Mouse (Mus musculus): Measurements from ENCODE around the gene Slc8a1.
A peak's percentile ranks its signal among the peaks of the same experiment; 100 is the strongest.

Slc8a1 gene

DNA sequence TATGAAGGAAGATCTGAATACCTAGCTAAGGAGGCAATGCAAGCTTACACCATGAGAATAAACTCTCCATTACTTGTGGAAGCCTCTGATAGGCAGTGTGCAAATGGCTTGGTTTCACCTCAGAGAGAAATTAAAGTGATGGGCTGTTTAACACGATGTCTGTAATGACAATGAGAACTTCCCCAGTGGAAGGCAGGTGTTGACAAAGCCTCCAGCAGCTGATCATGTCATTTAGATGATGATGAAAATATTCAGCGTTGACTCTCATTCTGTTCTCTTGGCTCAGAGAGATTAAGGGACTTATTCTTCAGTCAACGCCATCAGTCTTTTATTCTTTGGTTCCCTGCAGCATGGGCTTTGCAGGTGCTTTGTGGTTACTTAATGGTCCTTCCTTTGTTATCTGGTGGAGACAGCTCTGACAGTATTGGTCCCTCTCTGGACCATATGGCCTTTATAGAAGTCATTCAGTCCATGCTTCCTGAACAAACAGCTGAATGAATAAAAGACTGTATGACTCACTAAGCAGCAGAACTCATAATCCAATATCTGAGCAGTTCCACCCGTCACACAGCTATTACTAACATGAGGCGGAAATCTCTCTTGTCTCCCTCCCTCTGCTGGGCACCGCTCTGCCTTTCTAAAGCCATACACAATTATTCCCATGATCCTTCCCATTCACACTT is 184.0 kb downstream of the Slc8a1 start:
- no peak for DNase-seq

- no peak for DNase-seq
Observed at GRCm38 (mm10) chr17:81551856-81552635, 186.1 kb downstream of the Slc8a1 start.

DNA sequence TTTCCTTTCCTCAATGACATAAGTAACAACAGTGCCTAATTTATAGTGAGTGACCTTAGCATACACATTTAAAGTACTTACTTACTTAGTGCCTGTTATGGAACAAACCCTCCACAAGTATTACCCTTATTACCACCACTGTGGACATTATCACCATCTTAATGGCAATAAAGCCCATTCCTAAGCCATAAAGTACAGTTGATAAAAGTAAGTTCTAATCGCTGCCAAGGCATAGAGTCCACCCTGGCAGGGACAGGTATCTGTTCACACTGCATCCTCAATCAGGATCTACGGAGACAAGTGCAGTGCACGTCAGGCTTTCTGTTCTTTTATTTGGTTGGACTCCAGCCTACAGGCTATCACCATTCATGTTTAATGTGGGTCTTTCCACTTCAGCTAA is 187.3 kb downstream of the Slc8a1 start:
- no peak for DNase-seq

- DNase-seq = no peak
Observed at GRCm38 (mm10) chr17:81548016-81548415, 190.2 kb downstream of the Slc8a1 start.

GRCm38 (mm10) chr17:81546525-81546924 is 191.7 kb downstream of the Slc8a1 start:
- no peak for DNase-seq

- no peak for DNase-seq
Observed at GRCm38 (mm10) chr17:81546012-81546411, 192.2 kb downstream of the Slc8a1 start.

DNA sequence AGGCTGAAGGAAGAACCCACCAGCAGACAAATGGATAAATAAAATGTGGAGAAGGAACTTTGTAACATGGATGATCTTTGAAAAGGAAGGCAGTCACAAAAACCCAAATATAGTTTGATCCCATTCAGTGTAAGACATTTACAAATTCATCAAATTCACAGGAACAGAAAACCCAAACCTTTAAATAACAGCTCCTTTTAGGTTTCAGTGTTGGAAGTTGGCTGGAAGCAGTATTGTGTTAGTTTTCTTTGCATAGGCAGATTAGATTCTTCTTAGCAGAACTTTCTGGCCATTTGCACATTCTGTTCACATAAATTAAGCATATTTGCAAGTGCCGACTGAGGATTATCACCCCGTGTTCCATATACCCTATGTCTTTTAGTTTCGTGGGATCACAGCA is 193.3 kb downstream of the Slc8a1 start:
- no peak for DNase-seq

DNA sequence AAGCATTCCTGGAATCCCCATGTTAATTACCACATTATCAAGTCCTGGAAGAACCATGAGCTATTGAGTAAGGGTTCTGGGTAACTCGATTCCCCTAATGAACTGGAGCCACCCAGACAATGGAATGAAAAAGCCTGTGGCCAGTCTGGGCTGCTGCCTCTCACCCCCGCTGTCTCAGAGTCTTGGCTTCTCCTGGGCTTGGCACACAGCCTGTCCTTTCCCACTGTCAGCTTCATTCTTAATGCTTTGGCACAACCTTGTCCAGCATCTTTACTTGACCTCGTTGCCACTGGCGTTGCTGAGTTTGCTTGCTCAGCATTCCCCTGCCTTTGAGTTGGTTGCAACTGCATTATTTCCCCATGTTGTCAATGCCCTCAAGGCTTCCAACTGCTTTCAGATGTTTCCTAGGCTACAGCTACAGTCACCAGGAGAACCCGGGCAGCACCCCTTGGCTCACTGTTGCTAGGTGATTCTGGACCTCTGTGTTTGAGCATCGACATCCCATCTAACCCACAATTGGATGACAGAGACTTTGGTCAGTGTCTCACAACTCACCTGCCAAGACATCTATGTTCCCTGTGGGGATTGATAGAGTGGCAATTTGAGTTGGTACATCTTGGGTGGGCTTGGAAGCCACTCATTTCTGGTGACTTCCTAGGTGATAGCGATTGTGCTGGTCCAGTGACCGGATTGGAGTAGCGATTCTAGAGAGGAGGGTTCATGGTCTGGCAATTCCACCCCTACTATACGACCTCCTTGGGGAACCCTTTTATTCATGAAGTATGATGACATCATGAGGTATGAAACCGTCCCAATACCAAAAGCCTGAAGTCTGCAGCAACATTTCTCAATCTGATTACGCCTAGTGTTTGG is 195.6 kb downstream of the Slc8a1 start:
- DNase-seq = peak; percentile 77

DNA sequence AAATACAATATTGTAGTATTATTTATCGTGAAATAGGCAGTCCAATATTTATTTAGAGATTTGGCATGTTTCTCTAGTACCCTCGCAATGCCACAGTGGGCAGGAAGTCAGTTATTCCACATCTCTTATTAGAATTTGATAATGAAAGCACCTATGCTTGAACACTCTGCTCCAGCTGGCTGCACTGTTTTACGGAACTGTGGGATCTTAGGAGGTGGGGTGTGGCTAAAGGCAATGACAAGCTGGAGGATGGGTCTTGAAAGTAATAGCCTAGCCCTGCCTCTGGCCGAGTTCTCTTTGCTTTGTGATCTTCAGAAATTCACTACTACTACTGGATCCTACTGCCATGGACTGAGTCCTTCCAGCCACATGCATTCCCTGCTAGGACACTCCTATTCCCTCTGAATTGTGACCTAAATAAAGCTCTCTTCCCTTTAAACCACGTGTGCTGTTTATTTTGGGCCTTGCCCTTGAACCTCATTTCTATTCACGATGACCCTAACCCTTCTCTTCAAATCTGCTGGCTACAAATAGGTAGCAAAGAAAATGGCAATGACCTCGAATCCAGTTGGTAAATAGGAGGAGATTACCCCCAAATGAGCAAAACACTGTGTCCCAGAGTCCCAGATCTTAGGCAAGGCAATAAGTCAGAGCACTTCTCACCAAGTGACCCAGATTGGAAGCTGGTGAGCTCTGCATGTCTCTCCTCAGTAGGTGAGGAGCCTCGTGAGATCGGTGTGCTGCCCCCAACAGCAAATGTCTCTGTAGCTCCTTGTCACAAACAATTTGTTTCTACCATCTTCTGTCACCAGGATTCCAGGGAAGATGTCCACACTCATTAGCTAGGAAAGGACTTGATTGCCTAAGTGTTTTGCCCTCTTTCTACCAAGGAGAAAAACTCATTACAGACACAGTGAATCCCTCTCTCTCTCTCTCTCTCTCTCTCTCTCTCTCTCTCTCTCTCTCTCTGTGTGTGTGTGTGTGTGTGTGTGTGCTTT is 199.7 kb downstream of the Slc8a1 start:
- no peak for DNase-seq

- no peak for DNase-seq
Observed at GRCm38 (mm10) chr17:81536093-81536492, 202.1 kb downstream of the Slc8a1 start.

GRCm38 (mm10) chr17:81529849-81530248 is 208.3 kb downstream of the Slc8a1 start:
- no peak for DNase-seq

GRCm38 (mm10) chr17:81528940-81529339 is 209.2 kb downstream of the Slc8a1 start:
- DNase-seq = no peak

DNA sequence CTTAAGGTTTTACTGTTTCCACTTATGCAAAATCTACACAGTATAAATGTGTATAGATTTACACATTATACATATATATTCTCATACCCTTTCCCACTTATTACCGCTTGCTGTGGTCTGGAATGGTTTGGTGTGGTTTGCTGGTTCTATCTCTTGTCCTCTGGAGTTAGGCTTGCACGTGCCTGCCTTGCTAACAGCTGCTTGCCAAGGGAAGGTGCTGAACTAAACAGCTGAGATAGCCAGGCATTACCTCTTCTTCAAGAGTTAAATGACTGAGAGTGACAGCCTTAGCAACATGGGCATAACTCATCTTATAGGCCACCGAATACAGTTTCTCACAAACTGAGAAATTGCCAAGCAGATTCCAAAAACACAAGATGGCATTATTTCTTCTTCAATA is 211.7 kb downstream of the Slc8a1 start:
- no peak for DNase-seq

GRCm38 (mm10) chr17:81524826-81525225 is 213.4 kb downstream of the Slc8a1 start:
- DNase-seq = no peak

GRCm38 (mm10) chr17:81523943-81524342 is 214.2 kb downstream of the Slc8a1 start:
- DNase-seq = no peak

- no peak for DNase-seq
Observed at GRCm38 (mm10) chr17:81518316-81519025, 219.7 kb downstream of the Slc8a1 start.

GRCm38 (mm10) chr17:81516155-81516554 is 222.0 kb downstream of the Slc8a1 start:
- no peak for DNase-seq

GRCm38 (mm10) chr17:81514022-81514421 is 224.2 kb downstream of the Slc8a1 start:
- no peak for DNase-seq

DNA sequence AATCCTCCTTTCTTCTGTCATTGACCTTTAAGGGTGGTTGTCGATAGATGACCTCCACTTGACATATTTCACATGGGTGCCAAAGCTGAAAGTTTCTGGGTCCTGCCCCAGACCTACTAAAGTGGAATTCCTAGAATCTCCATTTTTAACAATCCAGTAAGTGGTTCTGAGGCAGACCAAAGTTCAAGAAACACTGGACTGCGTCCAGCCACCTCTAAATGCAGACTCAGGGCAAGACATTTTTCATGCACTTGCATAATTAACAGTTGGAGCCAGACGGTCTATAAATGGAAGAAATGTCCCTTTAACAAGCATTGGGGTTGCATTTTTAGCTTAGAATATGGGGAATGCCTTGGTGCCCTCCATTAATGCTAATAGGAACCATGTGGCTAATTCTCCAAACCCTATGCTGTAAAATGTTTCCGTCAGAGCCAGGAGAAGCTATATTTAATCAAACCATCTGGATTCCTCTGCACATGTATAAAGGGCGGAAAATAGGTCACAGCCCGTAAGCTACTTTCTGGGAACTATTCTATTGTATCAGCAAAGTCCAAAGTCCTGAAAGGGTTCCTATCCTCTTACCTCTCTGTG is 224.7 kb downstream of the Slc8a1 start:
- no peak for DNase-seq

DNA sequence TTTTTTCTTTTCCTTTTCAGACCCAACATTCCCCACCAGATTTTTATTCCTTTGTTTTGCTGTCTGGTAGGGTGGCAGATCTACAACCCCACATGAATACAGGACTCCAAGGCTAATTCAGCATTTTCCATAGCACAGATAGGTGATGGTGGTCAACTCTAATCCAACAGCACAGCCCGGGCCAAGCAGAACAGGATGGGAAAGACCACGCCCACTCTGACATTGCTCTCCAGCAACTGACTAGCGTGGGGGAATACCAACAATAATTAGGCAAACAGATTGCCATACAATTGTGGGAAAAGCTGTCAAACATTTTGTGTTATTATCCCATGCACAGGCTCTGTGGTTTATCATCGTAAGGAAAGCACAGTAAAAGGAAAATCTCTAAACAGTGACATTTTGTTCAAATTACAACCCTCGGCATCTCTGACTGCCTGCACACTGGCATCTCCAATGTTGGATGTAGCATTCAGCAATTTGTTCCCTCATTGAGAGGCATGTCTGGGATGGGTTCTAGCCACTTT is 233.0 kb downstream of the Slc8a1 start:
- DNase-seq = no peak

GRCm38 (mm10) chr17:81504040-81504439 is 234.1 kb downstream of the Slc8a1 start:
- peak; percentile 87 for DNase-seq

All from cerebellum, adult 11-12 months (tissue).